Mouse (Mus musculus) heart, adult 2 months (tissue): Measurements from ENCODE around the gene Cntln.

ENCODE experiments used
- CTCF ChIP-seq: fragments of 200-600 bp; IDR thresholded peaks from 2 replicates; pipeline ENCODE4 v1.8.1; 2022; ENCODE audit warnings: antibody characterized with exemption, mild to moderate bottlenecking, moderate library complexity
- POLR2A ChIP-seq: fragments of 200-500 bp; IDR thresholded peaks from 2 replicates; pipeline ENCODE4 v1.6.1; 2011; ENCODE audit warnings: mild to moderate bottlenecking, low read depth, low read length, control low read depth; ENCODE audit not compliant: insufficient read depth

- TF ChIP-seq POLR2A, result no peak
- no peak for TF ChIP-seq CTCF
These were observed 291.4 kb downstream of the Cntln start for GRCm38 (mm10) chr4:85175466-85175865.
